Mouse (Mus musculus) urinary bladder, postnatal 25 days (tissue): Measurements from ENCODE around the gene Grin2b.
"Not testable (repeated sequence)": the region's sequence is repeated elsewhere in the genome, so short reads cannot be mapped to it uniquely, and the experiment has no call there.

Experiments
- DNase-seq: peaks from one replicate; pipeline ENCODE4 v3.0.0; 2022; ENCODE audit warnings: low spot score

The Grin2b gene

DNA sequence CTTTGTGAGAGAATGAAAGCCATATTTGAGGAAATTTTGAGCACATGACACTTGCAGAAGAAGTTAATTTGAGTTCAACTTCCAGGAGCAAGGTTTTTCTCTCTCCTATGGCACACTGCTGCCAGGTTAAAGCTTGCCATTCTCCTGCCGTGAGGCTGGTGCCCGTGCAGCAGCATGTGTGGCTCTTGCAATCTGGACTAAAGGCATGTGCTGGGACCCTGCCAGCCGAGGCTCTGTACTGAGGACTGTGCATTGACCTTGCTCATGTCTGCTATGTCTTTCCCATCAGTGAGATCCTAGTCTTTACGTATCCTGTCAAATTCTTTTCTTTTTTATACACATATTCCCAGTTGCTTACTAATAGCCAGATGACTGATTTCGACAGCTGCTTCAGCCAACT, 268.9 kb downstream of the Grin2b start:
- no peak for DNase-seq

DNA sequence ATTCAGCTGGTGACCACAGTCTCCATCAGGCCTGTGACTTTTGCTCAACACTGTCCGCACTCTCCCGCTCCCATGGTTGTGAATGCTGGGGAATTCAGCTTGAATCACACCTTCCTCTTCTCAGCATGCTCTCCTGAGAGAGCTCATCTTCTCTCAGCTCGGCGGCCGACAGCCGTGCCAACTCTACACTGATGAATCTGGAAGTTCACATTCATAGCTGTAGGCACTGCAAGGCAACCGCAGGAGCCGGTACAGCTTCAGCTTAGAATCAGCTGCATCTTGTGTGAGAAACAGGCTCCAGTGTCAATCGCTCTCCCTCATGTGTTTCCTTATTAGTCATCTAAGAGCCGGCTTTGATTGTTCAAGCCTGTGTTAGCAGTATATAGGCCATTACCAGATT, 272.9 kb downstream of the Grin2b start:
- DNase-seq, result no peak

GRCm38 (mm10) chr6:135899225-135899624, 274.1 kb downstream of the Grin2b start:
- DNase-seq, result no peak

GRCm38 (mm10) chr6:135894793-135895228, 278.5 kb downstream of the Grin2b start:
- DNase-seq, result no peak

- no peak for DNase-seq
These were observed 290.7 kb downstream of the Grin2b start for GRCm38 (mm10) chr6:135882611-135883010.

GRCm38 (mm10) chr6:135876163-135876726, 297.1 kb downstream of the Grin2b start:
- DNase-seq, result no peak

- no peak for DNase-seq
These were observed 298.7 kb downstream of the Grin2b start for GRCm38 (mm10) chr6:135874626-135875025.

GRCm38 (mm10) chr6:135865832-135866231, 307.5 kb downstream of the Grin2b start:
- no peak for DNase-seq

DNA sequence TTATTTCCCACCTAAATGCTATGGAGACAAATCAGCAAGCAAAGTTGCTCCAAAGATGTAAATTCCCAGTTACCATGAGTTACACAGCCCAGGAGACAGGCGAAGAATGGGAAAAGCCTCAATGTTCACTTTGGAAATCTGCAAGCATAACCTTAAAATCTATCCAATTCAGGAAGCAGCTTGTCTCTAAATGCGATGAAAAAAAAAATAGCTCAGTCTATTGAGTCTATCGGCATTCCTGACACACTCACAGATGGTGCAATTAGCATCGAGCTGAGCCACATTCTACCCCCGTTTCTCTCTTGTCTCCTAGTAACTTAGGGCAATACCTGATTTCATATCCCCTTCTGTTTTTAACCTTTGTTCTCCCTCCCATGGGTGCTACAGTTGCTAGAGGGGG, 309.3 kb downstream of the Grin2b start:
- no peak for DNase-seq

- no peak for DNase-seq
These were observed 313.8 kb downstream of the Grin2b start for GRCm38 (mm10) chr6:135859502-135859901.

- DNase-seq, result no peak
These were observed 319.1 kb downstream of the Grin2b start for GRCm38 (mm10) chr6:135854173-135854591.

- DNase-seq, result no peak
These were observed 329.6 kb downstream of the Grin2b start for GRCm38 (mm10) chr6:135843755-135844154.

DNA sequence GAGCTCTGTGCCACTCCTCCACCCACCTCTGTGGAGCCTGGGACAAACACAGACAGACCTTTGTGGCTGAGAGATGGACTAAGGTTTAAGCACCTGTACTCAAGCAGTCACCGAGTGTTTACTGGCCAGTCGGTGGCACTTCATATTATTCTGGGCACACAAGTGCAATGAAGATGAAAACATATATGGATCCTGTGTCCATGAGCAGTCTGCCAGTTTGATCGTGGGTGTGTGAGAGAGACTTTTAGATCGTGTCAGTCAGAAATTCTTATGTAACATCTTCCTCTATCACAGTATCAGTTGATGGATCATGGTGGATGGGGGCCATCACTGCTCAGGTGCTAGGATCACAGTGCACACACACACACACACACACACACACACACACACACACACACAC, 337.0 kb downstream of the Grin2b start:
- DNase-seq, result no peak

DNA sequence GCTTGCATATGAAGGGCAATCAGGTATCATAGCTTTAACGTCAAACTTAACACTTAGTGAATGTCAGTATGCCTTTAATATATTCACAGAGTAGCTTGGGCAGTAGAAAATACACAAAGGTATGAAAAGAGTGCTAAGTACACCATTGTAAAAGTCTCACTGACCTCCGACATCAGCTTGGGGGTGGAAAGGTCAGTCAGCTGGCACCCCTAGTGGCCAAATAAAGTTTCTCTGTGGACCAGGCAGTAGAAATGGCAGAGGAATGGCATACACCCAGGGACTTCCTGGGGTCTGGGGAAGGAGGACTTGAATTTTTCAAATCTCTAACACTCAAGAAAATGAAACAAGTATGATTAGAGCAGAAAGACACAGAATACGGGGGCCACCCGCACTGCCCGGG, 339.8 kb downstream of the Grin2b start:
- DNase-seq, result no peak

DNA sequence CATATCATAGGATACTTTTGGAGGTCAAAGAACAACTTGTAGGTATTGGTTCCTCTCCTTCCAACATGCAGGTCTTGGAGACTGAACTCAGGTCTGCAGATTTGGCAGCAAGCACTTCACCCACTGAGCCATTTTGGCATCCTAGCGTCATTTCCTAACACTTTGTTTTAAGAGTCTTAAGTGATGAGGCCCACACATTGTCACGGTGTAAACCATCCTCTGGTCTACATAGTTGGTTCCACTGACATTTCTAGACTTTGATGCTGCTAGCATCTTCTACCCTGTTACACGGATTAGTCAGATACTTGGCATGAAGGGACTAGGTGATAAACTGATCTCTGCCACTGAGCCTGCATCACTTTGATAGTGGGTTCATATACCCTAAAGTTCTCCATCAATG, 341.3 kb downstream of the Grin2b start:
- DNase-seq, result no peak

DNA sequence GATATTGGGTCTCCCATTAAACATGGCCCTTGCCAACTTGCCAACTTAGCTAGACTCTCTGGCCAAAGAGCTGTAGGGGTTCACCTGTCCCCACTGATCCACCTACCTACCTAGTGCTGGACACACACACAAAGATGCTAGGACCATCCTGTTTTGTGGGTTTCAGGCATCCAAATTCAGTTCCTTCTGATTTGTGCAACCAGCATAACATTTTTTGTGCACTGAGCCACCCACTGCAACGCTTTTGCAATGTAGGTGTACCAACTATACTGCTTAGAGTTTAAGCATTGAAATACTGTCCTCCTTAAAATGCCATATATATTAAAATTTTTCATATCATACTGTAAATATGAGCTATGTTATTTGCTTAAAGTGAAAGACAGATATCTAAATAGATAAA, 342.3 kb downstream of the Grin2b start:
- DNase-seq, result no peak

GRCm38 (mm10) chr6:135829458-135829857, 343.9 kb downstream of the Grin2b start:
- DNase-seq, result no peak

DNA sequence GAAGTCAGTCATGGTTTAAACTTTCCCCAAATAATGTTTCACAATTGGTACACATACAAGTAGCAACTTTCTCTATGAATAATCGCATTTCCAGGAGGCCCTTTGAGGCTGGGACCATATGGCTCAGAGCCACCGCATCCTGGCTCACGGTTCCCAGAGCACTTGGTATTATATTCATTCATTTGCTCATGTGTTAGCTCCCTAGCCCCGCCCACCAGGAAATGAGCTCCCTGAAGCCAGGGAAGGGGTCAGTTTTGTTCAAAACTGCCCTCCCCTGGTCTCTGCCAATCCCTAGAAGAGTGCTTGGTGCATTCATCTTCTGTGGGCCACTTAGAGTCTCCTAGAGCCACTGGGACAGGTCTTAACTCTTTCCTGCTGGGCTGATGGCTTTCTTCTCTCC, 344.3 kb downstream of the Grin2b start:
- no peak for DNase-seq

GRCm38 (mm10) chr6:135827942-135828341, 345.4 kb downstream of the Grin2b start:
- DNase-seq, result peak; percentile 38

DNA sequence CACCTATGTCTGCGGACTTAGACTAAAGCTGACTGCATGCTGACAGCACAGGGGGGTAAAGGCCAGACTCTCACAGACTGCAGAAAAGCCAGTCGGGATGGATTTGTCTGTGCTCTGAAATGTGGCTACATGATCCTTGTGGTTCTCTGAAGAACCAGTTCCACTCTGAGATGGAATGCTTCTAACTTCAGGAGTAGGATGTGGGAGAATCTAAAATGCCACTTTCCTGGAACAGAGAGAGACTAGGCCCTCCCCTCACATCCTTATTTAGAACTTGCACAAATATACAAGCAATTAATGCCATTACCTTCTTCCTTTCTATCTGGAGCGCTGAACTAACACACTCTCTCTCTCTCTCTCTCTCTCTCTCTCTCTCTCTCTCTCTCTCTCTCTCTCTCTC, 346.0 kb downstream of the Grin2b start:
- no peak for DNase-seq

GRCm38 (mm10) chr6:135826776-135827175, 346.5 kb downstream of the Grin2b start:
- not testable (repeated sequence) for DNase-seq

- no peak for DNase-seq
These were observed 355.9 kb downstream of the Grin2b start for GRCm38 (mm10) chr6:135817391-135817790.

DNA sequence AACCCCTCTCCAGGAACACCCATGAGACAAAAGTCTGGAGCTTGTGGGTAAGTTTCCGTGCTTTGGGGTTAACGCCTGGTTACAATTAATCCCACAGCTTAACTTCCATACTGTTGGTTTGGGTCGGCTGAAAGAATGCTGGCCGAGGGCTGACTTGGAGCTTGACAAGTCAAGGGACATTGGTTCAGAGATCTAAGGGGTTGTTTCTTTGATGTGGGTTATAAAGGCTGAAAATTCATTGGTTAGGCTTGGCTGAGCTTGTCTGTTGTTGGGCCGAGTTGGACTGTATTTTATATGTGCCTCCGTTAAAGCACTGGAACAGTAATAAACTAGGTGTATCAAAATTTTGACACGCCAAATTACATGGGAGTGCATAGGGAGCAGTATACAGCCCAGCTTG, 359.6 kb downstream of the Grin2b start:
- DNase-seq, result no peak

DNA sequence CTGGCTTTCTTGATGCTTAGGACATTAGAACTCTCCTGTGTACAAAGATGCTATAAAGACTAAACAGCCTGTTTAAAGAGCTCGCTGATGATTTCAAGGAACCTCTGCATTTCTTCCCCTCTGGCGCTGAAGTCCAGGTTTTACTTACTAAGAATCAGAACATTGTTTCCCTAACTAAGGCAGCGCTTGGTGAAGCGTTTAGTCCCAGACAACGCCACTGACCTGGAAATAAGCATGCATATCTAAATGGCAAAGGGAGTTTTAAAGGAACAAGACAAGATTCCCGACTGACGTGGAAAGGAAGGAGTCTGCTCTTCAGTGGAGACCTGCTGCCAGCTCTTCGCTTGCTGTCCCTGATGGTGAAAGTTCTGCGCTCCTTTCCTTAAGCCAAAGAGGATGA, 367.9 kb downstream of the Grin2b start:
- DNase-seq, result no peak

DNA sequence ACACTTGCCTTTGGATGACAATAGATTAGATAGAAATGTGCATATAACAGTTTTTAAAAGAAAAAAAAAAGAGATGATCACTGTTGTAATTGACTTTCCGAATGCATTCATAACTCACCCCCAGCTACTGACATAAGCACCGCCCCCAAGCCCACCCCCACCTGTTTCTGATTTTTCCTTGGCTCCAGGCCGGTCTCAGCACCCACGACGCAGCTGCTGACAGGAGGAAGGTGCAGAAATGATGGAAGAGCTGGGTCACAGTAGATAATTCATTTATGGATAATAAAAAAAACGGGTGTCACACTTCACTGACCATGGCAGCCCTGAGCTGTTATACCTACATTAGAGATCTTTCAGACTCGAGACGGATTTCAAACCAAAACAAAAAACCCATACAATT, 373.4 kb downstream of the Grin2b start:
- DNase-seq, result no peak
